Mouse (Mus musculus) kidney, adult 9 months (tissue): ENCODE results near the gene Csmd2.
A peak's percentile ranks its signal among the peaks of the same experiment; 100 is the strongest.

ENCODE experiments used
- DNase-seq: peaks from one replicate; pipeline ENCODE4 v3.0.0; 2022

The Csmd2 gene

GRCm38 (mm10) chr4:128365851-128366250, 378.2 kb downstream of the Csmd2 start:
- no peak for DNase-seq

GRCm38 (mm10) chr4:128368088-128368487, 380.4 kb downstream of the Csmd2 start:
- no peak for DNase-seq

GRCm38 (mm10) chr4:128371766-128372165, 384.1 kb downstream of the Csmd2 start:
- DNase-seq, result no peak

GRCm38 (mm10) chr4:128373196-128373595, 385.5 kb downstream of the Csmd2 start:
- no peak for DNase-seq

- DNase-seq, result no peak
These were observed 386.4 kb downstream of the Csmd2 start for GRCm38 (mm10) chr4:128374051-128374450.

- no peak for DNase-seq
These were observed 391.3 kb downstream of the Csmd2 start for GRCm38 (mm10) chr4:128378946-128379345.

- DNase-seq, result no peak
These were observed 393.7 kb downstream of the Csmd2 start for GRCm38 (mm10) chr4:128381331-128381730.

GRCm38 (mm10) chr4:128383800-128384199, 396.1 kb downstream of the Csmd2 start:
- no peak for DNase-seq

- no peak for DNase-seq
These were observed 403.8 kb downstream of the Csmd2 start for GRCm38 (mm10) chr4:128391484-128391883.

- no peak for DNase-seq
These were observed 404.6 kb downstream of the Csmd2 start for GRCm38 (mm10) chr4:128392279-128392678.

GRCm38 (mm10) chr4:128393864-128394263, 406.2 kb downstream of the Csmd2 start:
- DNase-seq, result no peak

- no peak for DNase-seq
These were observed 409.0 kb downstream of the Csmd2 start for GRCm38 (mm10) chr4:128396616-128397015.

GRCm38 (mm10) chr4:128397804-128398203, 410.1 kb downstream of the Csmd2 start:
- DNase-seq, result no peak

GRCm38 (mm10) chr4:128398948-128399347, 411.3 kb downstream of the Csmd2 start:
- DNase-seq, result no peak

- DNase-seq, result no peak
These were observed 412.4 kb downstream of the Csmd2 start for GRCm38 (mm10) chr4:128400016-128400415.

- no peak for DNase-seq
These were observed 413.9 kb downstream of the Csmd2 start for GRCm38 (mm10) chr4:128401591-128401990.

- no peak for DNase-seq
These were observed 415.0 kb downstream of the Csmd2 start for GRCm38 (mm10) chr4:128402706-128403105.

- no peak for DNase-seq
These were observed 417.9 kb downstream of the Csmd2 start for GRCm38 (mm10) chr4:128405576-128405975.

GRCm38 (mm10) chr4:128407084-128407845, 419.6 kb downstream of the Csmd2 start:
- no peak for DNase-seq

GRCm38 (mm10) chr4:128411941-128412630, 424.4 kb downstream of the Csmd2 start:
- DNase-seq, result no peak

- DNase-seq, result peak; percentile 73
These were observed 427.1 kb downstream of the Csmd2 start for GRCm38 (mm10) chr4:128414741-128415140.

- DNase-seq, result no peak
These were observed 432.4 kb downstream of the Csmd2 start for GRCm38 (mm10) chr4:128419988-128420617.

GRCm38 (mm10) chr4:128422486-128422885, 434.8 kb downstream of the Csmd2 start:
- DNase-seq, result no peak

- no peak for DNase-seq
These were observed 437.7 kb downstream of the Csmd2 start for GRCm38 (mm10) chr4:128425339-128425738.
